Mouse (Mus musculus): ENCODE measurements at regions not wholly inside any gene's neighbourhood (a gene's known extent, or its start where the extent isn't known, plus 50 kb on each side); places are given as distances from the start of the nearest gene placed in this dataset.

DNA sequence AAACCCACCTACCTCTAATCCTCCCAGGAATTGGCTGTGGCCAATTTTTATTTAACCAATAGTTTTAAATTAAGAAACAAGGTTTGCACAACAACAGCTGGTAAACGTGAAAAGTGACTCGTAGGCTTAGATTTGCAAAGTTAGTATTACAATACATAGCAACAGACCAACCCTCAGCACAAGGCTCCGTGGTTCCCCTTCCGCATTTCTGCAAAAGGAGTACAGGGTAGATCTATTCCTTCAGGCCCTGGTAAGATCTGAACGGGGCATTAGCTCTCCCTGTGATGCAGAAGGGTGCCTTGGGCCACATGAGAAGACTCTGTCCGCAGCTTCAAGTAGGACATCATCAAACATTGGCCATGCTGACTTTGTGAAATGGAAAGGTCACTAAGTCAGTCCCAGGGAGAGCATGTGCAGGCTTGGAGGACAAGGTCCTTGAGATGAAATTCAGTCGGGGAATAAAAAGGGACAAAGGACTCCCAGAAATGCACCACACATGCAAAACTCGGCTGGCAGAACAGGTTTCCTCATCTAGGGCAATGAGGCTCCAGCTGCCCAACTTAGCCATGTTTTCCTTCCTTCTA, 75.0 kb upstream of the Armc2 start:
- no peak for ATAC-seq

DNA sequence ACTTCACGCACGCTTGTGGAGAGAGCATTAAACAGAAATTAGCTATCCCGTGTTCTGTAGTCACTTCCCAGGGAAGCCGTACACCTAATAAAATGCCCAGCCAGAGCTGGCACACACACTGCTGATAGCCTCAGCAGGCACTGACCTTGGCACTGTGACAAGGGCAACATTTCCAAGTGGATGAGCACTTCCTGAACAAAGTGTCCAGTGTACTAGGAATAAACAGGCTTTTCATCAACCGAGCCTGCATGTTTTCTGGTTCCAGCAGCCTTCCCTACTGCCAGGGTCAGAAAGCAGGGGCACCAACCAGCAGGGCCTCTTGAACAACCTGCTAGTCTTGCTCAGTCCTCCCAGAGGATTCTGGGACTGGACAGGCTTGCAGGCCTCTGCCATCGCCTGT, 74.3 kb upstream of the Armc2 start:
- no peak for ATAC-seq

DNA sequence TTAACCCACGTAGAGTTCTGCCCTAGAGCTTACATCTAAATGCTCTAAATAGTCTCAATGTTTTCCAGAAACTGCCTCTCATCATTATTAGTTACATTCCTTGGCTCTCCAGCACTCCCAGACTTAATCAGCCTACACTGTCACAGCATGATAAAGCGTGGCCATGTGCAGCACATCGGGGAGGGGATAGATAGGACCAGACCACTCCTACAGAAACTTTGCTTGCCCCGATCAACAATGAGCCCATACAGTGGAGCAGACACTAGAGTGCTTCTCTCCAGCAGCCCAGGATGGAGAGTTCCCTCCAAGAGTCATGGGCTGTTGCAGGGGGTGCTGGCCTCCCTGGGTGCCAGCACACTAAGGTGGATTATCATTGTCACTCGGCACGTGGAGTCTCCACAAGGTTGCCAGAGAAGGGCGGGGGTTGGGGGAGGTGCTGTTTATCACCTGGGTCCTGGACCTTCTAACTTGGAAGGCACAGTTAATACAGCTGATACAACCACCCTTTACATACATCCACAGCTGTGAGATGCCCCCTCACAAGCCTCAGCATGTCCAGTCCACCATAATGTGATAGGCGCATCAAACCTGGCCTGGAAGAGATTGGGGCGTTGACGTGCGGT, 73.4 kb upstream of the Armc2 start:
- ATAC-seq, result no peak

DNA sequence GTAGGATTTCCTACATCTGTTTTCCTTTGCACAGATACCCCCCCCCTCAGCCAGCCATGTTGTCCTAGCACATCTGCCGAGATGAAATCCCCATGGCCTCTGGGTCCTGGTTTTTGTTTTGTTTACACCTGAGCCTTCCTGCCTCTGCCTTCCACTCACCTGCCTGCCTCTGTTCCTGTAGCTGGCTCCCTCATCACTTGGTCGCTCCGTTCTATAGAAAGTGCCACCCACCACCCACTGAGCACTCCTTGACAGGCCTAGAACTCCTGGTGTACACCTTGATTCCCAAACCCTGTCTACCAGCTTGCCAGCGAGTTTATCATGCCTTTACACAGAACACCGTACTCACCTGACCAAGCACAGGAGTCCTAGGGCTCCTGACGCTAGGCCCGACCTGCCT, 72.6 kb upstream of the Armc2 start:
- ATAC-seq, result no peak

DNA sequence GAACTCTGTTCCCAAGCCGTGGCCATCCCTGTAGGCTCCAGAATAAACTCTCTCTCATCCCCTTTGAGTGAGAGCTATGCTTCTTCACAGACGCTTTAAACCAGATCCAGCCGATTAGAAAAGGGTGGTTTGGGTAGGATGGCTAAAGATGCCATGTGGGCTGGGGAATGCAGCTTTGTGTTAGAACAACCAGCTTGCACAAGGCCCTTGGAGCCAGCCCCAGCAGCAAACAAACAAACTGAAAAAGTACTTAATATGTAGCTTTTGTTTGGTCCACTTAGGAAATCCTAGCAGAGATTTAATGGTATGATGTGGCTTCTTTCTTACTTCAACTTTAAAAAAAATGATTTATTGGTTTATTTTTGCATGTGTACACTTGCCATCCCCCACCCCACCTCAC, 71.9 kb upstream of the Armc2 start:
- ATAC-seq, result no peak

DNA sequence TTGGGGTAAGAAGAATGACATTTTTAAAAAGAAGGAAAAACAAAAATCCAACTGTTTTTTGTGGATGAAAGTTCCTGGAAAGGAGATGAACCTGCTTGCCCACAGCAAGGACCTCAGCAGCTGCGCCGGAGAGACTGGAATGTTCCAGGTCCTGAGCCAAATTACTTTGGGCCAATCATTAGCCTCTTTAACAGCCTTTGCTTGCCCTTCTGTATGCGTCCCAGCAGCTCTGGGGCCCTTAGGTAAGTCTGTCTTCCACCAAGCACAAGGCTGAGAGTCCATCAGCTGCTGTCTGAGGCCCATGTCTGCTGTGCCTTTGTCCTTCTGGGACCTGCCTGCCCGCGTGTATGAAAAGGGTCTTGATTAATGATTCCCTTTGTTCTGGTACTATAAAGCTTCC, 71.4 kb upstream of the Armc2 start:
- no peak for ATAC-seq

DNA sequence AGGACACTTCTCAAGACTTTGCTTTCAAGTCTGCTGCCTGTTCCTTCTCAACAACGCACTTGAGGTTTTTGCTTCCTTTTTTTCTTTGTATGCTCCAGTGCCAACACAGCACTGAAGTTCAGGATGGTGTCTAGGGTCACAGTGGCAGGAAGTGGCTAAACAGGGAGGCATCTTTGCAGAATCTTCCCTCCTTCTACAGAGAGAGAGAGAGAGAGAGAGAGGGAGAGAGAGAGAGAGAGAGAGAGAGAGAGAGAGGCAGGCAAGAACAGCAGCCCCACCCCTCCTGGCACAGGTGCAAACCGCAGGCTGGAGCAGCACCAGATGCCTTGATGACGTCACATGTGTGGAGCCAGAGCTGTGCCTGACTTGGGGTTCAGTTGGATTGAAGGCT, 71.0 kb upstream of the Armc2 start:
- no peak for ATAC-seq

DNA sequence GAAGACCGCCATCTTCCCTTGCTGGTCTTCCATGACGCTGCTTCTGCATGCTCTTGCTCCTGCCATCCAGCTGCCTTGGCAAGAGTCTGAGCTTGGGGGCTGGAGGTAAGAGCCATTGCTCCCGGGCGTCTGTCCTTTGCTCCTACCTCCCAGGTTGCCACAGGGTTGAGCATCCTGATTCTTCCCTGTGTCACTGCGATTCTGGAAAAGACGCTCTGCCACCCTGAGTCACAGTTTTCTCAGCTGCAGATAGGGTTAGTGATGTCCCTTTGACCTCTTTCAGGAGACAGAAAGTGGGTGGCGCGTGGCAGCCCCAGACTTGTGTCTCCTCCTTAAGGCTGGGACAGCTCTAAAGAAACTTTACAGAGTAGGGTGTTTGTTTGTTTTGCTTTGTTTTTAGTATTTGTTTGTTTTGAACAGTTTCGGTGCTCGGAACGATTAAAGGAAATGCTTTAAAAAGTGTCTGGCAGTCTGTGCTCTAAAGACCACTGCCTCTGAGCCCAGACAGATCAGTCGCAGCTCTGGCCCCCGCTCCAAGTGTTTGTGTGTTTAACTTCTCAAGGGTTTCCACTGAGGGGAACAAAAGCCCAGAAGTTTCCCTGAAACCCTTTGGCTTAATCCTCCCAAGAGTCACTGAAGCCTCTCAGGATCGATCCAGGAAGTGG, 70.5 kb upstream of the Armc2 start:
- ATAC-seq, result no peak

DNA sequence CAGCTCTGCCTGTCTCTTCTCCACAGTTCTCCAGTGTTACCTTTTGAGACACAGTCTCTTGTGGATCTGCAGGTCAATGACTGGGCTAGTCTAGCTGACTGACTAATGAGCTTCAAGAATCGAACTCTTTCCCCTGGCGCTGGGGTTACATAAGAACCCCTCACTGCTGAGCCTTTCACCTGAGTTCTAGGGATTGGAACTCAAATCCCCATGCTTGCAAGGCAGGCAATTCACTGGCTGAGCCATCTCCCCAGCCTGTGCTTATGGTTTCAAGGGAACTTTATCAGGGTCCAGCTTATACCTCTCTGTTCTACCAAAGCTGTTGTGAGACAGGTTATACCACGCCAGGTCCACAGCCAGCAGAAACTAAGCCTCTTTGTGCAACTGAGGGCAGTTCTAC, 69.7 kb upstream of the Armc2 start:
- ATAC-seq, result no peak

DNA sequence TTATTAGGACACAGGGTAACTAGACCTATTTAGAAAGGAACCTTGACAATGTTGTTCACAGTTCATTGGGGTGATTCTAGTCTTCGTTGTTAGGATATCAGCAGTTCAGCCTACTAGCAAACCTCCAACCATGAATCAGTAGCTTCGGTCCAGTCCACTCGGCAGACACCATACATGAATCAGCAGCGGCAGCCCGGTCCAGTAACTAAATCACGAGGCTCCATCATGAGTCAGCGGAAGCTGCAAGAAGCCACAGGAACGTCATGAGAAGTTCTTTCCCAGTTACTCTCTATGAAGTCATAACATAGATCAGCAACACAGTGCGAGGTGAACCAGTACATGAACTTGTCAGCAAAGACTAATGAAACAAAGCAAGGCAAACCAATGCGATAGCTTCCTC, 68.4 kb upstream of the Armc2 start:
- no peak for ATAC-seq

DNA sequence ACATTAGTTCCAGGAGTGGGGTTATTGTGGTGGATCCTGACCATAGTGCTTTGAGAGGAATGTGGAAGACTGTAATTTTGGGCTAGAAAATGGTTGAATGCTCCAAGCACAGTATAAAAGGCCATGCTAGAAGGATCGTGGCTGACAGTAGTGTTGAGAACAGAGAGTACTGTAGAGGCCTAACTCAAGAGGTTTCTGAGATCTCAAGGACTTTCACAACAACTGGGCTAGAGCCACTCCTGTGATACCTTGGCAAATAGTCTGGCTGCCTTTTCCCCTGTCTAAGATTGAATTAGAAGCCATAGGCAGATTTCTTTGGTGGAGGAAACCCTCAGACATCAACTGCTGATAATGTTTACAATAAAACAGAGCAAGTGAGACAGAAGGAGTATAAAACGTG, 67.1 kb upstream of the Armc2 start:
- no peak for ATAC-seq

DNA sequence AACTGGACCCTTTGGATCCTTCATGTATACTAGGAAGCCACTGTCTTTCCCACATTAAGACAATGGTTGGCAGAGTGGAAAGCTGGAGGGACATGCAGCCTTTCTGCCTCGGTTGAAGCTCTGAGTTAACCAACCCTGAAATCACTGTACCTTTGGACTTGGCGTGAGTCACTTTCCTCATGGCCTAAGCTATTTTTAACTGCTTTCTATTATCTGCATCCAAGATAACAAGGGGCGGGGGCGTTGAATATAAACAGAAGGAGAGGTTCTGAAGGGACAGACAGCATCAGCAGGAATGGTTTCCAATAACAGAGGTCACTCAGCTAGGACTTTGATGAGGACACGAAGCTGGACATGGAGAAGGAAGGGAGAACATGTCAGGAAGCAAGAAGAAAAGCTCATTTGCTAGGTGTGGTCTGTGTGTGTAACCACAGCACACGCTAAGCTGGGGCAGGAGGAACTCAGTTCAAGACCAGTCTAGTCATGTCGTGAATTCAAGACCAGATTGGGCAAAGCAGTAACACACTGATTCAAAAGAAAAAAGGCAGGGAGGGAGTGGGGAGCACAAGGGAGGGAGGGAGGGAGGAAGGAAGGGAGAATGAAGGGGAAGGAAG, 64.1 kb upstream of the Armc2 start:
- ATAC-seq, result no peak

DNA sequence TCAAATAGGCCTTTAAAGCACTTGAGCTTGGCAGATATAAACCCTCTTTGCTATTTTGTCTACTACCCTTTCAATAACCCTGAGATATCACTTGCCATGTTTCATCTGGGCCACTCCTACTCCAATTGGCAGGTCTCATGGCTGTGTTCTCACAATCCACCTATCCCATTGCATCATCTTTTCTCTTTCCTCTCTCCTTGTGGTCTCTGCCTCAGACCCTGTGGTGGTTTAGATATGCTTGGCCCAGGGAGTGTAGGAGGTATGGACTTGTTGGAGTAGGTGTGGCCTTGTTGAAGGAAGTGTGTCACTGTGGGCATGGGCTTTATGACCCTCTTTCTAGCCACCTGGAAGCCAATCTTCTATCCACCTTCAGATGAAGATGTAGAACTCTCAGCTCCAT, 61.5 kb upstream of the Armc2 start:
- ATAC-seq, result no peak

DNA sequence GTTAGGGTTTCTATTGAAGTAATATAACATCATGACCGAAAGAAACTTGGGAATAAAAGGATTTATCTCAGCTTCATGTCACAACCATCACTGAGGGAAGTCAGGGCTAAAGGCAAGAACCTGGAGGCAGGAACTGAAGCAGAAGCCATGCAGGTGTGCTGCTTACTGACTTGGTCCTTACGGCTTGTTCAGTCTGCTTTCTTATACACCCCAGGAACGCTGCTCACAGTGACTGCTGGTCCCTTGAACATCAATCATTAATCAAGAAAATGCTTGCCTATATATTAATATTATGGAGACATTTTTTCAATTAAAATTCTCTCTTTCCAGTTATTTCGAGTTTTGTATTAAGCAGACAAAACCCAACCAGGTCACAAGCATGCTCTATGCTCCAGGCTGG, 58.5 kb upstream of the Armc2 start:
- ATAC-seq, result no peak

DNA sequence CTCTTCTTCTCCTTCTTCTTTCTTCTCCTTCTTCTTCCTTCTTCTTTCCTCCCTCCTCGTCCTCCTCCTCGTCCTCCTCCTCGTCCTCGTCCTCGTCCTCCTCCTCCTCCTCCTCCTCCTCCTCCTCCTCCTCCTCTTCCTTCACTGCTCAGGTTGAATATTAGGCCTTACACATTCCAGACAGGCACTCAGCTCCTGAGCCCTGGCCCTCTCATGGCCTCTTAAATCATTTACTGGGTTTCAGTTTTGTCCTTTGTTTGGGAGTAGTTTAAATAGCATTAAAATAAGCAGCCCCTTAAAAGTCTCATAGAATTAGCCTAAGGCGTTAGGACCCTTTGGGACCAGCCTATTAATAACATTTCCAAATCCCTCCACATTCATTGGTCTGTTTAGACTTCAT, 57.3 kb upstream of the Armc2 start:
- ATAC-seq, result no peak

DNA sequence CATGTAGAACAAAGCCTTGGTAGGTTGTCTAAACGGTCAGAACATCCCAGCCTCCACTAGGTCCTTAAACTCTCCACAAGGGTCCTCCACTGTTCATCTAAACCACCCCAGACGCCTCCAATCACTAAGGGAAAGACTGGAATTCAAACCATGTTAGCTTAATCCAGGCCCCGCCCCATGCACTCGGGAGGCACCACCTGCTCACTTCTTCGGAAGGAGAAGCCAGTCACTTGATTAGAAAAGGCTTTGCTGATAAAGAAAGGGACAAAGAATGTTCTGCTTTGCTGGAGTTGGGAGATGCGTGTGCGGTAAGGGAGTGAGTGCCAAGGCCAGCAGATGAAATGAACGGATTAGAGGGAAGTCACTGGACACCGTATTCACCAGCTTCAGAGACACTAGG, 54.5 kb upstream of the Armc2 start:
- ATAC-seq, result no peak

DNA sequence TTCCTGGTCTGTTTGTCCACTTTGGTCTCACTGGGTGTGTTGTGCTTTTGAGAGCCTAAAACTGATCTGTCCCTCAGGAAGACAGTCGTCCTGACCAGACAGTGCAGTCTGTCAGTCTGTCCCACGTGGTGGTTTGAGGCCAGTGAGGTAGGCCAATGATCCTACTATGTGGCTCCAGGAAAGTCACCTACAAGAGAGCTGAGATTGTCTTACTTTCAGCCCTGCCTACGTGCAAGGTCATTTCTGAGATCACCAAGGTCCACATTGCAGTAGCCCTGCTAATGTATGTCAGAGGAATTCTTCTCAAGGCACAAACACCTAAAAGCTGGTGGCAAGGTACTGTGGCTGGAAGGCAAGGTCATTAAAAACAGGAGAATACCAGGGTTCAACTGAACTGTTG, 53.9 kb upstream of the Armc2 start:
- no peak for ATAC-seq

DNA sequence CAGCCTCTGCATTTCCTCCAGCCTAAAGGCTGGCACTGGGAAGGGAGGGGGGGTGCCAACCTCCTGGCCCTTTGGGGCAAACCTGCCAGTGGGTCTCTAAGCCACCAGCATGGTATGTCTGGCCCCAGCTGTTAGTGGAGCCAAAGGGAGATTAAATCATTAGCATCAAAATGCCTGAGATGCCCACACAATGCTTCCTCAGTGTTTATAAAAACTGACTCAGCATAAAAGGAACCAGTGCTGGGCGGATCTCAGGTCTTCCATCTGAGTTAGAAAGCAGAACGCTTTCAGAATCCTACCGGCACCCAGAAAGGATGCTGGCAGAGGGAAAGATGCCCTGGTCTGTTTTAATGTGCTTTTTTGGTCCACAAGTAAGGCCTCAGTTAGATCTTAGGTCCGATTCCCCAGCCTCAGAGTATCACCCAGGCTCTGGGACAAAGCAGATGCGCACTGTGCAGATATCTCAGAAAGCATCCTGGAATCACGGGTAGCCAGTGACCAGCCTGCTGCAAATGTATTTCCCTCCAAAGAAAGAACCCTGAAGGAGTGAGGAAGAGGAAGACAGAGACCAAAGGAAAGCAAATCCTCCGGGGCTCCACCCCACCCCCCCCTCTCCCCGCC, 53.3 kb upstream of the Armc2 start:
- ATAC-seq, result no peak

DNA sequence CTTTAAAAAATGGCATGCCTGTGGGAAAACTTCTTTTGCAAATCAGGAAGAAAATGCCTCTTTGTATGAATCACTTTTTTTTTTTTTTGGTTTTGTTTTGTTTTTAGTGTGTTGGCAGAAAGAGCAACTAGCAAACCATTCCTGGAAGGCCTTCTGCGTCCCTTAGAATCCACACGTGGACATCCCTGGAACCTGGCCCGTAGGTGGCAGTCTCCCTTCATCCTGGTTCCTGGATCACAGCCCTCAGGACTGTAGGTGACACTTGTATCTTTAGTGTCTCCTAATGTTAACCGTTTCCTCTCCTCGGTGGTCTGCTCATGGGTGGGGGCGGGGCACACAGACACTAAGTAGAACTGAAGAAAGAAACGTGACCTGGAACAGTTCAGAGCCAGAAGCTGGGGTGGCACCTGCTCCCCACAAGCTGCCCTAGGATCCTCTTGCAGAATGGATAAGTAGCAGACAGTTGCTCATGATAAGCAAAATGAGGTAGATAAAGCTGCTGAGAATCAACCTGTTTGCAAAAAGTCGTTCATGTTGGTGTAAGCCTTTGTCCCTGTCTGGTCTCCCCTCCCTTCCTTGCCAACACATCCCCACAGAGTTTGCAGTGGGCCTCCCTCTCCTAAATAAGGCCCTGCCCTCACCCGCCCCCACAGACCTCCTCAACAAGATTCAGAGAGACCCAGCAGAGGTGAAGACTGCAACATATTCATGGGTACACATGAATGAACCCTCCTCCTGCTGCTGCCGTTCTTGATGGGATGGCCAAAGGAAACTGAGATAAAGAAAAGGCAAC, 52.6 kb upstream of the Armc2 start:
- no peak for ATAC-seq

DNA sequence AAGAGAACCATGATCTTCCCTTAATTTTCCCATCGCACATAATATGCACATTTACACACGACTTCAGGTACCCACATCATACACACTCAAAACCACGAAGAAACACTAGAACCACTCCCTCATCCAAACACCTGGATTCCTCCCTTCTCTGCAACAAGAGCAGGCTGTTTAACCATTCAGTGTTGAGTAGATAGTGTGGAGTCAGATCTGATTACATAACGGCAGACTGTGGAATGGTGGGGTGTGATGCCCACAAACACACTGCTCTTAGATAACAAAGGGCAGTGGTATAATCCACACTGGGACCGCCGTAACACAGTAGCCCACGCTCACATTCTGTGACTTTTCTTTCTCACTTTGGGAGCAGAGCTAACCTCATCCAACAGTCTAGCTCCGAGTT, 51.5 kb upstream of the Armc2 start:
- no peak for ATAC-seq

DNA sequence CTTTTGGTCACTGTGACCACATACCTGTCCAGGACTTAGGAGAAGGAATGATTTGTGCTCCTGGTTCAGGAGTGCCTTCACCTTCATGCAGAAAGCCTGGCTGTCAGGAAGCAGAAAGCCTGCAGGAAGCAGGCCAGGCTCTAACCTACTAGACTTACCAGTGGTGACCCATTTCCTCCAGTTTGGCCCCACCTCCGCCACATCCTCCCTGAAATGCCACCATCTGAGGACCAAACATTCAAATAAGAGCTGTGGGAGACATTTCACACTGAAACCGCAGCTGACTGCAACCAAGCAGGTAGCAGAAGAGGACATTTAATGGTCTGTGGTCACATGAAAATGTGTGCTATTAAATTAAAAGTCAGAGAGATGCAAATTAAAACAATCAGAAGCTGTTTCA, 50.3 kb upstream of the Armc2 start:
- peak; percentile 80 for ATAC-seq

Measured in inflammation-experienced regulatory T-cells, adult 6 months (primary cell).